9 mouse cellular contexts compared by ENCODE assay signal in genomic region chr10:127956168-127956816, GRCm38 (mm10). TPM values are rescaled to one million over a fixed set of nuclear protein-coding genes. Genes with fewer than 3 reads are reported as not detected.
DNase-seq lines count a peak whose midpoint lies in the region; TF ChIP-seq lines count a peak whose summit lies in the region.
"Had no signal": no experiment of that assay in that cellular context is flagged by ENCODE, and none has a peak within 500 bp of the region (broad histone marks: within the 10 kb centered on the region; RNA-seq: fewer than 3 reads in every experiment).

No protein-coding gene starts in this region.

- no peak overlapping the region for H3K4me3 ChIP-seq in ES-E14 (ENCODE audit: insufficient read depth in 1 of 2, low read depth in 1 of 2, low read length in 2 of 2, poor library complexity in 1 of 2, severe bottlenecking in 1 of 2)
- H3K4me3 ChIP-seq: liver, embryonic 15.5 days had no signal

- intact Hi-C loops in heart, postnatal 14 days (cut with DNase I) = loop anchor here (1.0 to 5.0 kb wide), 2 partner anchors 52 to 231 kb away; no protein-coding TSS in a partner anchor

- DNase-seq in ES-E14 (ENCODE audit: low read depth, low spot score) = peak; percentile 67
- peak; percentile 27 for DNase-seq in adrenal gland, adult 8-10 months
- peak; percentile 63 for DNase-seq in embryo, embryonic 9.5 days (ENCODE audit: extremely low spot score)
- DNase-seq in heart, postnatal 14 days = peak; percentile 80 to 86
- peak; percentile 59 to 64 for DNase-seq in layer of hippocampus, postnatal 36 days
- DNase-seq in lung, postnatal 4 days = peak; percentile 27 to 76
- peak; percentile 32 for DNase-seq in skeletal muscle tissue, adult 2 months (ENCODE audit: low read depth, low spot score)
- peak; percentile 46 for DNase-seq in yolk sac, embryonic 10.5 days (ENCODE audit: low spot score)

- no peaks in the 10 kb centered on the region for H3K36me3 ChIP-seq in ES-E14 (ENCODE audit: control insufficient read depth, insufficient read depth, low read length, poor library complexity, severe bottlenecking)
- H3K36me3 ChIP-seq: liver, embryonic 15.5 days had no signal

- in situ Hi-C loops in ES-E14 (cut with MboI; ENCODE audit: low sequenced_read_pairs in 2 of 2, unreplicated experiment in 2 of 2) = loop anchor here in 1 of 2 experiments (5.0 kb wide), 1 partner anchor 51 kb away; the partner anchor contains the start of gene Hsd17b6

- no peak overlapping the region for H3K27ac ChIP-seq in ES-E14 (ENCODE audit: insufficient read depth, low read depth, low read length, poor library complexity, severe bottlenecking)
- H3K27ac ChIP-seq: liver, embryonic 15.5 days had no signal

- no peaks in the 10 kb centered on the region; a peak in 1 of 4 replicates for H3K4me1 ChIP-seq in ES-E14 (ENCODE audit: control insufficient read depth in 2 of 2, insufficient read depth in 2 of 2, low read length in 2 of 2, poor library complexity in 1 of 2)
- H3K4me1 ChIP-seq: liver, embryonic 15.5 days had no signal

- H3K9me3 ChIP-seq in ES-E14 (ENCODE audit: control insufficient read depth, insufficient read depth, low read depth, low read length) = no peaks in the 10 kb centered on the region
- H3K9me3 ChIP-seq: liver, embryonic 15.5 days had no signal

- no peak overlapping the region for H3K9ac ChIP-seq in ES-E14 (ENCODE audit: insufficient read depth, low read depth, low read length, poor library complexity, severe bottlenecking)
- H3K9ac ChIP-seq: liver, embryonic 15.5 days had no signal

TF ChIP-seq in ES-E14, 5 proteins besides CTCF, POLR2A, EP300 and RAD21:
- TF ChIP-seq MAFK (IDR thresholded peaks at IDR 0.05; ENCODE audit: insufficient read depth, low read depth, low read length) (no peak), CHD2 (IDR thresholded peaks at IDR 0.05; ENCODE audit: low read depth, low read length) (no peak), ZNF384 (IDR thresholded peaks at IDR 0.05; ENCODE audit: low read depth, low read length) (no peak), ZC3H11A (IDR thresholded peaks at IDR 0.05; ENCODE audit: borderline replicate concordance, low read depth, low read length) (no peak), HCFC1 (IDR thresholded peaks at IDR 0.05; ENCODE audit: borderline replicate concordance, insufficient read depth, low read length) (no peak)

RNA-seq across cellular contexts. Expression of gene Hsd17b6, which starts 51.1 kb away (rescaled TPM):
- total RNA-seq in ES-E14 (2012; rRNA removed) = 0.22 TPM in 1 of 2 replicates, not detected in the other
- total RNA-seq in adrenal gland, adult 8-10 months (2022) = under 1 TPM in 1 of 4 experiments, not detected in 3; 0.51 TPM
- not detected for total RNA-seq in heart, postnatal 14 days (2021)
- total RNA-seq in layer of hippocampus, postnatal 36 days (2021) = not detected

RNA-seq across cellular contexts. Expression of gene Sdr9c7, which starts 58.0 kb away (rescaled TPM):
- total RNA-seq in ES-E14 (2012; rRNA removed) = 0.27 TPM in 1 of 2 replicates, not detected in the other
- 1 to 10 TPM in 1 of 4 experiments, under 1 TPM in 3; 0.64 to 1.6 (median 0.72) TPM for total RNA-seq in adrenal gland, adult 8-10 months (2022)
- total RNA-seq in heart, postnatal 14 days (2021) = under 1 TPM in 1 of 2 experiments, not detected in 1; 0.07 TPM
- not detected for total RNA-seq in layer of hippocampus, postnatal 36 days (2021)

RNA-seq across cellular contexts. Expression of gene Prim1, which starts 58.7 kb away (rescaled TPM):
- total RNA-seq in ES-E14 (2012; rRNA removed) = 51.8 and 63.5 TPM in 2 replicates
- 1 to 10 TPM; 2.1 to 3.5 (median 3.0) TPM for total RNA-seq in adrenal gland, adult 8-10 months (2022)
- total RNA-seq in heart, postnatal 14 days (2021) = 1 to 10 TPM; 2.6 to 4.5 TPM
- total RNA-seq in layer of hippocampus, postnatal 36 days (2021) = 1 to 10 TPM; 5.8 to 7.3 TPM

Comparison
In these comparisons a context has a peak if more than half of its experiments do, and no peak if none do; other contexts are left out.
1. DNase-seq: peak in every context shown above with its lines; median percentile 83 in heart, postnatal 14 days; 67 in ES-E14; 63 in embryo, embryonic 9.5 days; 62 in layer of hippocampus, postnatal 36 days; 52 in lung, postnatal 4 days; 46 in yolk sac, embryonic 10.5 days; 32 in skeletal muscle tissue, adult 2 months; 27 in adrenal gland, adult 8-10 months.